Mouse (Mus musculus) gastrocnemius, postnatal 10 days (tissue): ENCODE measurements at regions not wholly inside any gene's neighbourhood (a gene's known extent, or its start where the extent isn't known, plus 50 kb on each side); places are given as distances from the start of the nearest gene placed in this dataset.

Source experiments
- DNase-seq: peaks from one replicate; pipeline ENCODE4 v3.0.0; 2021; ENCODE audit warnings: mixed read lengths

GRCm38 (mm10) chr4:127636934-127637333 is 279.0 kb upstream of the Gjb5 start:
- no peak for DNase-seq

DNA sequence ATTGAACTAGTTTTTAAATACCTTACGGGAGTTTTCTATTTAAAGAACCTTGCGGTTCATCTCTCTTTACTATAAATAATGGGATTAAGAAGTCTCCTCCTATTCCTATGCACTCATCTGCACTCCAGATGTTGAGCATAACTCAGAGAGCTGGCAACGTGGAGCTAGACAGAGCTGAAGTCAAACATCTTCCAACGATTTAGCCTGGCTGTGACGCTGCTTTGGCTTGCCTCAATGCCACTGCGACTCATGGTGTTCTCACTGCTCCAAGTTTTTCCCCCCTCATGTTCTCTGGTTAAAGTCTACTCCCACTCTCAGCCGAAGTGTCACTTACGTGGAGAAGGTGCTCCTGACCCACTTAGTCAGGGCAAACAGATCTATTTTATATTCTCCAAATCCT is 277.3 kb upstream of the Gjb5 start:
- no peak for DNase-seq

GRCm38 (mm10) chr4:127619870-127620269 is 261.9 kb upstream of the Gjb5 start:
- peak; percentile 16 for DNase-seq

DNA sequence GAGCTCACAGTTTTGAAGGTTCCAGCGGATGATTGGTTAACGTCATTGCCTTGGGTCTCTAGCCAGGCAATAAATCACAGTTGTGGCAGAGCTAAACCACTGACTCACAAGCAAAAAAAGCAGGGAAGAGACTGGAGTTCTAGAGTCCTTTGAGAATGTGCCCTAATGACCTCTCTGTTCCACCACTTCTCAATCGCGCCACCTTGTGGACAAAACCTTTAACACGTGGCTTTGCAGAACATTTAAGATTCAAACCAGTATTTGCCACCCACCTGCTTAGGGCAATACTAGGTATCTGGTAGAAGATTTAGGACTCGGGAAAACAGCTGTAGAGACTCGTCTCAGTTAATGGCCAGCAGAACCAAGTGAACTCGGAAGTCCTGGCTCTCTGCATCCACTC is 254.8 kb upstream of the Gjb5 start:
- DNase-seq: peak; percentile 26

GRCm38 (mm10) chr4:127600919-127601318 is 242.9 kb upstream of the Gjb5 start:
- DNase-seq: no peak

- no peak for DNase-seq
Measured at GRCm38 (mm10) chr4:127598610-127599009, 240.6 kb upstream of the Gjb5 start.

- no peak for DNase-seq
Measured at GRCm38 (mm10) chr4:127594081-127594480, 236.1 kb upstream of the Gjb5 start.

- no peak for DNase-seq
Measured at GRCm38 (mm10) chr4:127591540-127591939, 233.6 kb upstream of the Gjb5 start.

- no peak for DNase-seq
Measured at GRCm38 (mm10) chr4:127586822-127587221, 228.8 kb upstream of the Gjb5 start.

DNA sequence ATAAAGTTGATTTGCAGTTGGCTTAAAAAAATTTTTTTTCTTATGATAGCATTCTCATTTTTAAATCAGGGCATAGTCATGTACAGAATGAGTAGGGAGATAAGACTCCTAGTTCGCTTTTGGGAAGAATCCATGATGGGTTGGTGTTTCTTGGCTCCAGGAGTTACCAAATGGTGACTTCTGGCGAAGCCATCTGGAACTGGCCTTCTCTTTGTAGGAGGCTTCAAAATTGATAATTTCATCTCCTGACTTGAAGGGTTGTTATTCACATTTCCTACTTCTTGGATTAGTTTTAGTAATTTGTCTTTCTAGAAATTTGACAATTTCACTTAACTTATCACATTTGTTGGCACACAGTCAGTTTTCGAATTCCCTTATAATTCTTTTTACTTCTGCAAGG is 218.5 kb upstream of the Gjb5 start:
- no peak for DNase-seq

DNA sequence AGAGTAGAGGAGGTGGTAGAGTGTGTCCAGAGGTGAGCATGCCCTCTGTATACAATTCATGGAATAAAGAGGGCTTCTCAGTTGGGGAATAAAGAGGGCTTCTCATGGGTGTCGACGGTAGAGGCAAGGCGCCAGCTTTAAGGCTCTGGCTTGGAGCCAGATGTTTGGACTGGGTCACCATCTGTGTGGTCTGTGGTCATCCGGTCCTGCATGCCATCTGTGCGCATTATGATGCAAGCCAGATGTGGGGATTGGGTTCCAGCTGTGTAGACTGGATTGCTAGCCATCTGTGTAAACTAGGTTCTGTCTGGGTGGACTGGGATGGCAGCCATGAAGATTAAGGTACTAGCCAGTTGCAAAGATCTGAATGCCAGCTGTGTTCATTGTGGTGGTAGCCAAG is 204.6 kb upstream of the Gjb5 start:
- DNase-seq: no peak

DNA sequence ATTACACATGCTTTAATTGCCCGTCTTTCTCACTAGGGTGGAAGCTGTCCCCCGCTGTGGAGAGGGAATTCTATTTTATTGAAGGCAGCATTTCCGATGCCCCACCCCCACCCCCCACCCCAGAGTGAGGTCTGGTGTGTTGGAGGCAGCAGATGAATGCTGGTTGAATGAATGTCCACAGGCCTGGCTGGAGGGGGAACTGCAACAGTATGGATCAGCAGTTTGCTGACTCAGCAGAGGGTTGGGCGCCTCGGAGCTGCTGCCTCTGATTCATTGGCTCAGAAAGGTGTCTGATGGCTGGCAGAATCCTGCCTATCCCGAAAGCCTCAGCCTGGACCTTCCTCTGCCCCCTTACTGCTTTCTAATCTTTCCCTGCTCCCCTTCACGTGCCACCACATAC is 200.6 kb upstream of the Gjb5 start:
- DNase-seq: no peak

DNA sequence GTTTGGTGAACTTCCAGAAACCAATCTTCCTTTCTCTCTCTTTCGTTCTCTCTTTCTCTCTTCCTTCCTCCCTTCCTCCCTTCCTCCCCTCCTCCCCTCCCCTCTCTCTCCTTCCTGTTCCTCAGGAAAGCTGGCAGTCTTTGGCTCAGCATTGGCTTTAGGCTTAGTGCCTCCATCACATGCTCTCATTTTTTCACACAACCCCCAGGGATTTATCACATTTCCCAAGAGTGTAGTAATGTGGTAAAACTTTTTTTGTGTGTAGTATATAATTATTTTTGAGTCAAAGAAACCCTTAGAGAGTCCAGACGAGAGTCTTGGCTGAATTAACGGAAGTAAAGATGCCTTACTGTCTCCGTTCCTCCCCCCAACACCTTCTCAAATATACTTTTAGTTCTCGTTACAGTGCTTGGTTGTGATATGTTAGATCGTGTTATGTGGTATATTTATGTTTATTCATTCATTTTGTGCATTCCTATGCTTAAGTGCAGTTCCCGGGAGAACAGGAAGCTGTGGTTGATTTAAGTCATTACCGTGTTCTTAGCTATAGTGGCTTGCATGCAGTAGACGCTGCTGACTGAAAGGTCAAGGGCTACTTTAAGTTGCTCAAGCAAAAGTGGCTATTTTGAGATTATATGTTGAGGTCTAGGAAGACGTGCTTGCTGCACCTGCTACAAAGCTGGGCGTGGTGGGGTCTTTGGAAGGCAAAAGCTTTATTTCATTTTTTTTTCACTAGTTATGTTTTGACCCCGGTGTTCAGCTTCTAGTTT is 194.7 kb upstream of the Gjb5 start:
- no peak for DNase-seq

GRCm38 (mm10) chr4:127549581-127549980 is 191.6 kb upstream of the Gjb5 start:
- DNase-seq: peak; percentile 9

- no peak for DNase-seq
Measured at GRCm38 (mm10) chr4:127549018-127549417, 191.0 kb upstream of the Gjb5 start.

GRCm38 (mm10) chr4:127545106-127545505 is 187.1 kb upstream of the Gjb5 start:
- DNase-seq: no peak

GRCm38 (mm10) chr4:127543276-127543675 is 185.3 kb upstream of the Gjb5 start:
- DNase-seq: no peak

- DNase-seq: no peak
Measured at GRCm38 (mm10) chr4:127542771-127543170, 184.8 kb upstream of the Gjb5 start.

GRCm38 (mm10) chr4:127536952-127537351 is 179.0 kb upstream of the Gjb5 start:
- DNase-seq: no peak

DNA sequence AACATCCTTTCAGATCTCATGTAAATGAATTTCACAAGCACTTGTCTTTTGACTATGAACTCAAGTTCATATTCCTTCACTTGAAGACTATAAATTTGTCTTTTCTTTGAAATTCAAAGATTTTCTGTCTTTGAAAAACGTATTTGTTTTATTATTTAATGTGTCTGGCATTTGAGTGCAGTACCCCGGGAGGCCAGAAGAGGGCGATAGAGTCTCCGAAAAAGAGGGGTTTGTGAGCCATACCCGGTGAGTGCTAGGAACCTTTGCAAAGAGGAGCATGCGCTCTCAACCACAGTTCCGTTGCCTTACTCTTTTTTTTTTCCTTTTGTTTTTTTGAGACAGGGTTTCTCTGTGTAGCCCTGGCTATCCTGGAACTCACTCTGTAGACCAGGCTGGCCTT is 177.6 kb upstream of the Gjb5 start:
- DNase-seq: no peak

GRCm38 (mm10) chr4:127534411-127534810 is 176.4 kb upstream of the Gjb5 start:
- DNase-seq: no peak

GRCm38 (mm10) chr4:127533726-127534125 is 175.7 kb upstream of the Gjb5 start:
- no peak for DNase-seq

DNA sequence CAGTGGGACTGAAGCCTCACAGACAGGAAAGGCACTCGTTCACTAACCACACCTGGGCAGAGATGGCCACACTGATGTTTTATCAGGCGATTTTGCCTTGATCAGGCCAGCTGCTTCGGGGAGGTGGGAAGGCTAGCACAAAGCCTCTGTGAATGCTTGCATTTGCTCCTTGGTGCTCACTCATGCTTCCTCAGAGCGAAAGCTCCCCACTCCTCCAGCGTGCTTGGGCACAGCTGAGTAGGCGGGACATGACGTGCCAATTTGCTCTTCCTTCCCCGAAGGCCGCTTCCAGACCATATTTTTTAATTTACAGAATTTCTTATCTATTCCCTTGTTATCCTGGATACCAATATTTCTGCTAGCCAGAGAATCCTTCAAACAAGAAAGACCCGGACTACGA is 172.8 kb upstream of the Gjb5 start:
- no peak for DNase-seq

GRCm38 (mm10) chr4:127522151-127522550 is 164.2 kb upstream of the Gjb5 start:
- DNase-seq: no peak

GRCm38 (mm10) chr4:127517978-127518377 is 160.0 kb upstream of the Gjb5 start:
- DNase-seq: no peak
